Mouse (Mus musculus) ES-E14 (cell line): ENCODE measurements around the gene Hist1h4h. TPM values are rescaled to one million over a fixed set of nuclear protein-coding genes. Genes with fewer than 3 reads are reported as not detected.

Source experiments
- DNase-seq: peaks from one replicate; pipeline ENCODE4 v3.0.0-alpha.2; 2013; ENCODE audit warnings: low read depth, low spot score
- H3K27ac ChIP-seq: 2 replicates; pipeline ENCODE4 v1.5.1; 2012; ENCODE audit warnings: low read depth, mild to moderate bottlenecking, low read length, moderate library complexity, mixed read lengths; ENCODE audit not compliant: poor library complexity, insufficient read depth, severe bottlenecking
- H3K36me3 ChIP-seq: 2 replicates; pipeline ENCODE4 v1.6.1; 2012; ENCODE audit warnings: mild to moderate bottlenecking, low read length, moderate library complexity, mixed read lengths; ENCODE audit not compliant: control insufficient read depth, poor library complexity, insufficient read depth, severe bottlenecking
- H3K4me1 ChIP-seq, 2 experiments: fragments of 150-350 bp in 1 of 2; sonication (generic) in 1 of 2; 2 replicates each; pipeline ENCODE4 v1.6.1; 2012; ENCODE audit warnings: low read length in 2 of 2, mild to moderate bottlenecking in 1 of 2, mixed read lengths in 1 of 2; ENCODE audit not compliant: control insufficient read depth in 2 of 2, insufficient read depth in 2 of 2, poor library complexity in 1 of 2
- H3K4me3 ChIP-seq, 2 experiments: fragments of 150-350 bp in 1 of 2; sonication (generic) in 1 of 2; 2 replicates each; pipeline ENCODE4 v1.5.1; 2012; ENCODE audit warnings: low read length in 2 of 2, low read depth in 1 of 2, mild to moderate bottlenecking in 1 of 2, mixed read lengths in 1 of 2; ENCODE audit not compliant: insufficient read depth in 1 of 2, poor library complexity in 1 of 2, severe bottlenecking in 1 of 2
- H3K9ac ChIP-seq: 2 replicates; pipeline ENCODE4 v1.6.1; 2012; ENCODE audit warnings: low read depth, mild to moderate bottlenecking, low read length, mixed read lengths; ENCODE audit not compliant: poor library complexity, insufficient read depth, severe bottlenecking
- H3K9me3 ChIP-seq: fragments of 150-350 bp; sonication (generic); 2 replicates; pipeline ENCODE4 v1.6.1; 2012; ENCODE audit warnings: low read depth, mild to moderate bottlenecking, low read length; ENCODE audit not compliant: control insufficient read depth, insufficient read depth
- CHD2 ChIP-seq: IDR thresholded peaks from 2 replicates; pipeline ENCODE4 v1.6.1; 2014; ENCODE audit warnings: mild to moderate bottlenecking, low read depth, low read length, inconsistent platforms
- HCFC1 ChIP-seq: IDR thresholded peaks from 2 replicates; pipeline ENCODE4 v1.6.1; 2012; ENCODE audit warnings: low read length, inconsistent platforms, borderline replicate concordance; ENCODE audit not compliant: insufficient read depth
- MAFK ChIP-seq: IDR thresholded peaks from 2 replicates; pipeline ENCODE4 v1.6.1; 2014; ENCODE audit warnings: mild to moderate bottlenecking, low read depth, low read length, inconsistent platforms; ENCODE audit not compliant: insufficient read depth
- ZC3H11A ChIP-seq: IDR thresholded peaks from 2 replicates; pipeline ENCODE4 v1.6.1; 2012; ENCODE audit warnings: low read depth, mild to moderate bottlenecking, inconsistent platforms, low read length, borderline replicate concordance
- ZNF384 ChIP-seq: IDR thresholded peaks from 2 replicates; pipeline ENCODE4 v1.6.1; 2012; ENCODE audit warnings: low read depth, low read length, inconsistent platforms
- in situ Hi-C, 2 experiments: fragments of 600-800 bp; cut with MboI; formaldehyde crosslinking; loops; one replicate each; pipeline ENCODE4 v1.15.1; 2025; ENCODE audit warnings: low sequenced_read_pairs in 2 of 2, inconsistent platforms in 1 of 2; ENCODE audit not compliant: unreplicated experiment in 2 of 2
- total RNA-seq: library from RNA; depleted of rRNA; stranded (reverse); fragments of 300-350 nt; gene quantifications from 2 replicates; pipeline ENCODE4 v1.2.3, GENCODE M21; 2012

Gene Hist1h4h
- total RNA-seq, 1 experiment = 2,804 TPM

DNA sequence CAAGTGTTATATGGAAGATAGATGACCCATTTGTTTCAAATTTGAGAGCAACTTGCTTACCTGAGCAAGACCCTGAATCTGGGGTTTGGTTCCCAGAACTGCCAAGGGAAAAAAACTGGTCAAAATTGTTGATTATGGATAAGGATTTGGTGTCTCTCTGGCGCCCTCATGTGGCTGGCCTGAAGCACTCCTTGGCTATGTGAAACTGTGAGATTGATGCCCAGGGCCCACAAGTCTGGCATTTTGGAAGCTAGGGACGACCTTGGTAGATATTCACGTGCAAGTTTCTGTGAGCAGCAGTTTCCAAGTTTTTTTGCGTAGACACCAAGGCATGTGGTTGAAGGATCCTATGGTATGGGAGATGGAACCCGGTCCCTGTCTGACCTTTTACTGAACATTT lies 6.2 kb upstream of the Hist1h4h start:
- H3K9me3 ChIP-seq = no peaks in the 10 kb centered on the region
- DNase-seq = no peak
- H3K36me3 ChIP-seq = no peaks in the 10 kb centered on the region
- H3K27ac ChIP-seq = no peak overlapping the region
- no peak overlapping the region for H3K9ac ChIP-seq
- in situ Hi-C loops = loop anchor here (10.0 to 25.0 kb wide), 3 partner anchors 212 to 1600 kb away; partner anchors contain the start of genes Hist1h2ag (in 1 of the 2), Hist1h2ah (in 1 of the 2), Hist1h2bj (in 1 of the 2) and Hist1h2bk (in 1 of the 2)
- TF ChIP-seq ZNF384 (peak; percentile 81), CHD2 (no peak), ZC3H11A (peak; percentile 91), MAFK (no peak), HCFC1 (no peak)
- no peaks in the 10 kb centered on the region; a peak in 1 of 4 replicates for H3K4me1 ChIP-seq
- no peak overlapping the region for H3K4me3 ChIP-seq

DNA sequence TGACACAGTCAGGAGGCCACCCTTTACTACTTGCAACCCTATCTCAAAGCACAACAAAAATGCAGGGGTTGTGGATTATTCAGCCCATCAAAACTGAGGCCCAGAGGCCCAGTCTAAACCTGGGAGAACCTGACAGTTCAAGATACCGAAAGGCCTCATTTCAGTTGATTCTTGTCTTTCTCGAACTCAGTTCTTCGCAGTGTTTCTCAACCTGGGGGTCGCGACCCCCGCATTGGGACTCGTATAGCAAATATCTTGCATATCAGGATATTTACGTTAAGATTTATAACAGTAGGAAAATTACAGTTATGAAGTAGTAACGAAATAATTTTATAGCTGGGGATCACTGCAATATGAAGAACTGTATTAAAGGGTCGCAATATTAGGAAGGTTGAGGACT lies 4.9 kb upstream of the Hist1h4h start:
- no peak overlapping the region for H3K9ac ChIP-seq
- no peak overlapping the region for H3K27ac ChIP-seq
- in situ Hi-C loops = loop anchor here (10.0 to 25.0 kb wide), 2 partner anchors 1489 to 1601 kb away; partner anchors contain the start of genes Hist1h2ag (in 1 of the 2), Hist1h2ah (in 1 of the 2), Hist1h2bj (in 1 of the 2) and Hist1h2bk (in 1 of the 2)
- peak; percentile 97 for TF ChIP-seq CHD2
- no peak for TF ChIP-seq HCFC1
- H3K4me1 ChIP-seq = no peaks in the 10 kb centered on the region; a peak in 1 of 4 replicates
- peak overlapping the region; percentile 53 to 60 for H3K4me3 ChIP-seq
- no peak for DNase-seq
- no peaks in the 10 kb centered on the region for H3K9me3 ChIP-seq
- H3K36me3 ChIP-seq = no peaks in the 10 kb centered on the region

- TF ChIP-seq HCFC1 (no peak), ZC3H11A (no peak), ZNF384 (0 out of 2 replicates have a peak, but pooled peaks have one; percentile 54), MAFK (peak; percentile 84)
- DNase-seq = no peak
- in situ Hi-C loops = loop anchor here (10.0 to 25.0 kb wide), 2 partner anchors 1489 to 1602 kb away; partner anchors contain the start of genes Hist1h2ag (in 1 of the 2), Hist1h2ah (in 1 of the 2), Hist1h2bj (in 1 of the 2) and Hist1h2bk (in 1 of the 2)
- Histone ChIP-seq H3K4me1 (no peaks in the 10 kb centered on the region; a peak in 1 of 4 replicates), H3K9ac (peak overlapping the region; percentile 64; the same call in 1 of the 2 replicates), H3K27ac (no peak overlapping the region), H3K36me3 (no peaks in the 10 kb centered on the region), H3K9me3 (no peaks in the 10 kb centered on the region), H3K4me3 (peak overlapping the region; percentile 60 to 64)
Measured at GRCm38 (mm10) chr13:23526312-23526711, 4.5 kb upstream of the Hist1h4h start.

GRCm38 (mm10) chr13:23529005-23529404 lies 1.8 kb upstream of the Hist1h4h start:
- Histone ChIP-seq H3K4me1 (peaks cover 0 to 2% of the 10 kb centered on the region in 2 experiments; a peak in 1 of 4 replicates), H3K36me3 (no peaks in the 10 kb centered on the region), H3K27ac (no peak overlapping the region), H3K9me3 (no peaks in the 10 kb centered on the region), H3K4me3 (no peak overlapping the region), H3K9ac (no peak overlapping the region)
- in situ Hi-C loops = loop anchor here (10.0 to 25.0 kb wide), 2 partner anchors 1492 to 1604 kb away; partner anchors contain the start of genes Hist1h2ag (in 1 of the 2), Hist1h2ah (in 1 of the 2), Hist1h2bj (in 1 of the 2) and Hist1h2bk (in 1 of the 2)
- TF ChIP-seq HCFC1 = no peak
- no peak for DNase-seq
